Mouse (Mus musculus) midbrain, embryonic 11.5 days (tissue): ENCODE measurements at regions not wholly inside any gene's neighbourhood (a gene's known extent, or its start where the extent isn't known, plus 50 kb on each side); places are given as distances from the start of the nearest gene placed in this dataset.

Experiments used
- ATAC-seq: fragments of 200-750 bp; cut with Nextera tagmentation; 2 replicates; pipeline ENCODE4 v1.8.0; 2017; ENCODE audit warnings: moderate TSS enrichment, moderate library complexity; ENCODE audit not compliant: low FRiP score
- DNase-seq: peaks from one replicate; pipeline ENCODE4 v3.0.0; 2015; ENCODE audit warnings: low spot score; ENCODE audit errors: missing footprints
- H3K27ac ChIP-seq: fragments of 300-500 bp; sonication (generic); 2 replicates; pipeline ENCODE4 v1.5.1; 2014; ENCODE audit warnings: low read depth, low read length
- H3K27me3 ChIP-seq: fragments of 300-500 bp; sonication (generic); 2 replicates; pipeline ENCODE4 v1.6.1; 2014; ENCODE audit warnings: mild to moderate bottlenecking, low read length, moderate library complexity, mixed read lengths; ENCODE audit not compliant: control insufficient read depth, insufficient read depth
- H3K36me3 ChIP-seq: fragments of 300-500 bp; sonication (generic); 2 replicates; pipeline ENCODE4 v1.6.1; 2014; ENCODE audit warnings: mild to moderate bottlenecking, low read length, moderate library complexity, mixed read lengths; ENCODE audit not compliant: control insufficient read depth, insufficient read depth
- H3K4me1 ChIP-seq: fragments of 300-500 bp; sonication (generic); 2 replicates; pipeline ENCODE4 v1.6.1; 2014; ENCODE audit warnings: low read length; ENCODE audit not compliant: control insufficient read depth, insufficient read depth
- H3K4me2 ChIP-seq: fragments of 300-500 bp; sonication (generic); 2 replicates; pipeline ENCODE4 v1.6.1; 2014; ENCODE audit warnings: mild to moderate bottlenecking, moderate library complexity
- H3K4me3 ChIP-seq: fragments of 300-500 bp; sonication (generic); 2 replicates; pipeline ENCODE4 v1.5.1; 2014; ENCODE audit warnings: low read depth, low read length
- H3K9ac ChIP-seq: fragments of 300-500 bp; sonication (generic); 2 replicates; pipeline ENCODE4 v1.6.1; 2014; ENCODE audit warnings: low read length
- H3K9me3 ChIP-seq: fragments of 300-500 bp; sonication (generic); 2 replicates; pipeline ENCODE4 v1.6.1; 2016; ENCODE audit warnings: low read length; ENCODE audit not compliant: control insufficient read depth
- WGBS: fragments of 180-500 bp; shearing (Covaris S2); extraction: QIAGEN DNeasy Blood & Tissue Kit; methylation state at CpG from one replicate; pipeline ENCODE4 v1.1.7; 2014; 5-methylcytosine and 5-hydroxymethylcytosine counted together

DNA sequence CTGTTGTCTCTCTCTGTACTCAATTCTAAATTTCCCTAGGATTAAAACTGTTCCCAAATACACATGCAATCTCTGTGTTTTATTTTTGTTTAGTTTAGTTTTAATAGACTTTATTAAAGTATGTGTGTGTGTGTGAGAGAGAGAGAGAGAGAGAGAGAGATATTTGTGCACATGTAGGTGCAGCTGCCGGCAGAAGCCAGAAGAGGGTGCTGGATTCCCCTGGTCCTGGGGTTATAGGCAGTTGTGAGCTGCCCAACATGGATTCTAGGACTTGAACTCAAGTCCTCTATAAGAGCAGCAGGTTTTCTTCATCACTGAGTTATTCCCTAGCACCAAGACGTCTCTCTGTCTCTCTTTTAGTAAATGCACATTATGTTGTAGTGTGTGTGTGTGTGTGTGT lies 64.7 kb upstream of the Slc22a12 start:
- H3K27ac ChIP-seq: no peak overlapping the region
- H3K4me3 ChIP-seq: no peak overlapping the region
- 84% methylated on average over 2 of the region's 2 CpGs for WGBS
- H3K4me2 ChIP-seq: no peak overlapping the region
- H3K27me3 ChIP-seq: no peaks in the 10 kb centered on the region
- DNase-seq (no peak), ATAC-seq (no peak)
- H3K9ac ChIP-seq: no peak overlapping the region
- no peaks in the 10 kb centered on the region for H3K36me3 ChIP-seq
- peaks cover 11% of the 10 kb centered on the region for H3K4me1 ChIP-seq
- no peaks in the 10 kb centered on the region for H3K9me3 ChIP-seq

GRCm38 (mm10) chr19:6606667-6607066 lies 63.8 kb upstream of the Slc22a12 start:
- Histone ChIP-seq H3K36me3 (no peaks in the 10 kb centered on the region), H3K4me2 (no peak overlapping the region), H3K27me3 (no peaks in the 10 kb centered on the region), H3K4me1 (peaks cover 11% of the 10 kb centered on the region), H3K27ac (no peak overlapping the region), H3K9ac (no peak overlapping the region), H3K4me3 (no peak overlapping the region), H3K9me3 (no peaks in the 10 kb centered on the region)
- no peak for DNase-seq
- no peak for ATAC-seq
- 85% methylated on average over 7 of the region's 7 CpGs for WGBS

DNA sequence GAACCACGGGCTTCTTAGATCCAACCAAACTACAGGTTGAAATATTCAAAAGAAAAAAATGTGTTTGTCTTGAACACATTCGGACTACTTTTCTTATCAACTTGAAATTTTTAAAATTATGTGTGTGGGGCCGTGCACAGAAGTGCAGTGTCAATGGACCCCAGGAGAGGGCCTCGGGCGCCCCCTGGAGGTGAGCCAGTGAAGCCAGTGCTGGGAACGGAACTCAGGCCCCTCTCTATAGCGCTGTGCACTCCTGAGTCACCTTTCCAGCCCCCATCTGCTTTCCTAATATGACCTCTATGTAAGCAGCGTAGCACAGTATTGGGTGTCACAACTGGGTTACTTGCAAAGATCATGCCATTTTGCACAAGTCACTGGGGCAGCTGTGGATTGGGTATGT lies 61.9 kb upstream of the Slc22a12 start:
- Histone ChIP-seq H3K4me3 (no peak overlapping the region), H3K36me3 (no peaks in the 10 kb centered on the region), H3K4me2 (no peak overlapping the region), H3K27ac (no peak overlapping the region), H3K9me3 (no peaks in the 10 kb centered on the region), H3K4me1 (peaks cover 2% of the 10 kb centered on the region), H3K9ac (no peak overlapping the region), H3K27me3 (no peaks in the 10 kb centered on the region)
- ATAC-seq: no peak
- DNase-seq: no peak
- 58% methylated on average over 8 of the region's 8 CpGs for WGBS

DNA sequence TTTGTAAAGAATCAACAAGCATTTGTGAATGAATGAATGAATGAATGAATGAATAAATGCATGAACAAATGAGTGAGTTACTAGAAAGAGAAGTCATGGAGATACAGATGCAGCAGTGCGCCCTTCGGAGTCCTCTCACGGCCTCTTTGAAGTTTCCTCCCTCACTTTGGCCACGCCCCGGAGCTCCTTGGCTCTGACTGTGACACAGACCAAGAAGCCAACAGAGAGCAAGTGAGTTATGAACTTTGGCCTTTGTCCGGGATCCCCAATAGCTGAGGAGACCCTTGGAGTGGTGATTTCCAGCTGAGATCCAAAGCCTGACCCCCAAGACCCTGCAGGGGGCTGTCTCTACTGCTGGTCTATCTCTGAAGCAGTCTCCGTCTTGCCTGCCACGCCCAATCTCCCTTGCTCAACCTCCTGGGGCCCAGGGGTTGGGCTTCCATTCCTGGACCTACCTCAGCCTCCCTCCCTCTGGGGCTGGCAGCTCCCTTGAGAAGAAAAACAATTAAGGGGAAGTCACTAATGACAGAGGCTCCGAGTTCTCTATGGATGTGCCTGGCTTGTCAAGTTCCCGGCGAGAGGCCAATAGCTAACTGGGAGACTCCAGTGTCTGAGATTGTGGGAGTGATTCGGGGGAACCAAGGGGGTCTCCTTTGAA lies 58.2 kb upstream of the Slc22a12 start:
- DNase-seq: no peak
- 48% methylated on average over 12 of the region's 12 CpGs for WGBS
- Histone ChIP-seq H3K27me3 (no peaks in the 10 kb centered on the region), H3K4me3 (no peak overlapping the region), H3K4me2 (no peak overlapping the region), H3K27ac (no peak overlapping the region), H3K9ac (no peak overlapping the region), H3K4me1 (no peaks in the 10 kb centered on the region), H3K36me3 (no peaks in the 10 kb centered on the region), H3K9me3 (no peaks in the 10 kb centered on the region)
- ATAC-seq: no peak

- no peak overlapping the region for H3K4me3 ChIP-seq
- no peak overlapping the region for H3K4me2 ChIP-seq
- no peak for DNase-seq
- no peaks in the 10 kb centered on the region for H3K4me1 ChIP-seq
- no peak for ATAC-seq
- H3K27ac ChIP-seq: no peak overlapping the region
- no peaks in the 10 kb centered on the region for H3K27me3 ChIP-seq
- H3K36me3 ChIP-seq: no peaks in the 10 kb centered on the region
- no peak overlapping the region for H3K9ac ChIP-seq
- no peaks in the 10 kb centered on the region for H3K9me3 ChIP-seq
- 86% methylated on average over 3 of the region's 3 CpGs for WGBS
Measured at GRCm38 (mm10) chr19:6599281-6599680, 56.4 kb upstream of the Slc22a12 start.

- Histone ChIP-seq H3K4me3 (no peak overlapping the region), H3K4me1 (no peaks in the 10 kb centered on the region), H3K36me3 (no peaks in the 10 kb centered on the region), H3K4me2 (no peak overlapping the region), H3K27ac (no peak overlapping the region), H3K9me3 (no peaks in the 10 kb centered on the region), H3K27me3 (no peaks in the 10 kb centered on the region), H3K9ac (no peak overlapping the region)
- ATAC-seq (no peak), DNase-seq (peak; percentile 78)
- 83% methylated on average over 3 of the region's 3 CpGs for WGBS
Measured at GRCm38 (mm10) chr19:6598186-6598585, 55.4 kb upstream of the Slc22a12 start.

GRCm38 (mm10) chr19:6595801-6596200 lies 53.0 kb upstream of the Slc22a12 start:
- 56% methylated on average over 9 of the region's 9 CpGs for WGBS
- H3K4me3 ChIP-seq: no peak overlapping the region
- no peaks in the 10 kb centered on the region for H3K36me3 ChIP-seq
- no peak for DNase-seq
- H3K27ac ChIP-seq: no peak overlapping the region
- H3K9ac ChIP-seq: no peak overlapping the region
- no peak overlapping the region for H3K4me2 ChIP-seq
- no peaks in the 10 kb centered on the region for H3K27me3 ChIP-seq
- no peak for ATAC-seq
- no peaks in the 10 kb centered on the region for H3K4me1 ChIP-seq
- no peaks in the 10 kb centered on the region for H3K9me3 ChIP-seq
